Mouse (Mus musculus): ENCODE data around the gene Dll4.

- no peak for TF ChIP-seq POLR2A (IDR thresholded peaks at IDR 0.05; ENCODE audit: borderline replicate concordance, insufficient read depth, low read length)
- TF ChIP-seq CTCF (IDR thresholded peaks at IDR 0.05; ENCODE audit: borderline replicate concordance, insufficient read depth, low read depth, low read length) = no peak
Observed at GRCm38 (mm10) chr2:119276926-119277325, 48.7 kb upstream of the Dll4 start.
